Mouse (Mus musculus): ENCODE measurements around the gene Mrtfa. TPM values are rescaled to one million over a fixed set of nuclear protein-coding genes. Genes with fewer than 3 reads are reported as not detected.

Gene Mrtfa
- total and polyA plus RNA-seq, 3 experiments: 2.3 to 18.3 (median 17.2) TPM

- no peak overlapping the region for H3K4me3 ChIP-seq (ENCODE audit: low read depth, low read length)
- peaks cover 19% of the 10 kb centered on the region for H3K4me1 ChIP-seq (ENCODE audit: insufficient read depth, low read depth, low read length)
- no peaks in the 10 kb centered on the region for H3K9me3 ChIP-seq (replicated peaks)
- no peaks in the 10 kb centered on the region for H3K36me3 ChIP-seq (replicated peaks)
- no peaks in the 10 kb centered on the region; the same call in 1 of the 2 replicates for H3K27me3 ChIP-seq (ENCODE audit: insufficient read depth, low read length)
- DNase-seq (ENCODE audit: low spot score) (no peak), ATAC-seq (ENCODE audit: extremely low read depth, insufficient number of reproducible peaks, low FRiP score, poor library complexity, severe bottlenecking) (no peak)
- TF ChIP-seq TAL1 (conservative IDR thresholded peaks at IDR 0.05; ENCODE audit: low read depth, low read length) (no peak), POLR2AphosphoS5 (IDR thresholded peaks at IDR 0.05; ENCODE audit: insufficient replicate concordance, low read depth, low read length) (no peak), CTCF (IDR thresholded peaks at IDR 0.05; ENCODE audit: low read depth, low read length) (no peak), GATA1 (IDR thresholded peaks at IDR 0.05; ENCODE audit: borderline replicate concordance, low read length) (no peak), GATA2 (IDR thresholded peaks at IDR 0.05; ENCODE audit: borderline replicate concordance, low read depth, low read length) (no peak)
Measured at GRCm38 (mm10) chr15:81050488-81050887, 140.1 kb downstream of the Mrtfa start.

DNA sequence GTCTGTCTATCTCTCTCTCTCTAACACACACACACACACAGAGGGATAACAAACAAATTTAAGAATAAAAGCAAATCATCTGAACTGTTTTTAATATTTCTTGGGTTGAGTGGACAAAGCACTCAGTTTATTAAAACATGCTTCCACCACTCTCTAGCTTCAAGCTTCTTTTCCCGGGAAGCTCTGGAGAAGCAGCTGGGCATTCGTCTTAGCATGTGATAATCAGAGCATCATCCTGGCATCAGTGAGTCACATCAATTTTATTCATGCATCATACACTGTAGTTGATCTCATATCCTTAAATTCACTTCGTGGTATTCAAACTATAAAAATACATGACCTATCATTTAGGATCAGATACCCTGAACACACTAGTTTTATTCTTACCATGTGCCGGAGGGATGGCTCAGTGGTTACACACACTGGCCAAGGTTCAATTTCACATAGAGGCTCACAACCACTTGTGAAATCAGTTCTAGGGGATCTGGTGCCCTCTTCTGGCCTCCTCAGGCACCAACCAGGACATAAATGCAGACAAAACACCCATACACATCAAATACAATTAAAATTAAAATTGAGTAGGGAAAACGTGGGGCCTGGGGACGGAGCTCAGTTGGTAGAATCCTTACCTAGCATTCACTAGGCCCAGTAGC lies 141.0 kb downstream of the Mrtfa start:
- Histone ChIP-seq H3K4me3 (ENCODE audit: low read depth, low read length) (no peak overlapping the region), H3K27me3 (ENCODE audit: insufficient read depth, low read length) (no peaks in the 10 kb centered on the region; the same call in 1 of the 2 replicates), H3K4me1 (ENCODE audit: insufficient read depth, low read depth, low read length) (peaks cover 29% of the 10 kb centered on the region), H3K36me3 (replicated peaks) (peaks cover 6% of the 10 kb centered on the region), H3K9me3 (replicated peaks) (no peaks in the 10 kb centered on the region)
- TF ChIP-seq POLR2AphosphoS5 (IDR thresholded peaks at IDR 0.05; ENCODE audit: insufficient replicate concordance, low read depth, low read length): no peak
- no peak for TF ChIP-seq GATA2 (IDR thresholded peaks at IDR 0.05; ENCODE audit: borderline replicate concordance, low read depth, low read length)
- 0 out of 2 replicates have a peak, but pooled peaks have one; percentile 9 for TF ChIP-seq CTCF (IDR thresholded peaks at IDR 0.05; ENCODE audit: low read depth, low read length)
- TF ChIP-seq TAL1 (conservative IDR thresholded peaks at IDR 0.05; ENCODE audit: low read depth, low read length): no peak
- TF ChIP-seq GATA1 (IDR thresholded peaks at IDR 0.05; ENCODE audit: borderline replicate concordance, low read length): no peak
- ATAC-seq (ENCODE audit: extremely low read depth, insufficient number of reproducible peaks, low FRiP score, poor library complexity, severe bottlenecking): no peak
- DNase-seq (ENCODE audit: low spot score): no peak

DNA sequence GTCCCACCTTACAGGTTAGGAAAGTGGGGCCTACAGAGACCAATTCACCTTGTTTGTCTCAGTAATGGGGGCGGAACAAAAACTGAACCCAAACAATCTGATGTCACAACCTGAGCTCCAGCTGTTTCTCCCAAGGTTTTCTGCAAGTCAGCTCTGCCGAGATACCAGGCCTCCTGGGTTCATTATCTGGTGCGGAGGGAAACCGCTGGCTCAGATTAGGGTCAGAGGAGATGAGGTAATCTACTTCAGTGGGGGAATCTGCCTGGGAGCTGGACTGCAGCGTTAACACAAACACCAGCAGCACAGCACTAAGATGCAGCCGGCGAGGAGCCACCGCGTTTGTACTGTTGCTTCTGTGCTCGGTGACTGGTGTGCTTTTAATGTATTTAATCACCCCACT lies 143.1 kb downstream of the Mrtfa start:
- peaks cover 18% of the 10 kb centered on the region for H3K36me3 ChIP-seq (replicated peaks)
- DNase-seq (ENCODE audit: low spot score) (peak; percentile 58), ATAC-seq (ENCODE audit: extremely low read depth, insufficient number of reproducible peaks, low FRiP score, poor library complexity, severe bottlenecking) (peak; percentile 75)
- H3K9me3 ChIP-seq (replicated peaks): no peaks in the 10 kb centered on the region
- TF ChIP-seq POLR2AphosphoS5 (IDR thresholded peaks at IDR 0.05; ENCODE audit: insufficient replicate concordance, low read depth, low read length) (no peak), CTCF (IDR thresholded peaks at IDR 0.05; ENCODE audit: low read depth, low read length) (no peak), TAL1 (conservative IDR thresholded peaks at IDR 0.05; ENCODE audit: low read depth, low read length) (no peak), GATA2 (IDR thresholded peaks at IDR 0.05; ENCODE audit: borderline replicate concordance, low read depth, low read length) (no peak), GATA1 (IDR thresholded peaks at IDR 0.05; ENCODE audit: borderline replicate concordance, low read length) (no peak)
- H3K4me3 ChIP-seq (ENCODE audit: low read depth, low read length): no peak overlapping the region; the same call in 1 of the 2 replicates
- peaks cover 34% of the 10 kb centered on the region for H3K4me1 ChIP-seq (ENCODE audit: insufficient read depth, low read depth, low read length)
- no peaks in the 10 kb centered on the region; the same call in 1 of the 2 replicates for H3K27me3 ChIP-seq (ENCODE audit: insufficient read depth, low read length)

- Histone ChIP-seq H3K4me1 (ENCODE audit: insufficient read depth, low read depth, low read length) (peaks cover 34% of the 10 kb centered on the region), H3K4me3 (ENCODE audit: low read depth, low read length) (no peak overlapping the region), H3K27me3 (ENCODE audit: insufficient read depth, low read length) (no peaks in the 10 kb centered on the region), H3K9me3 (replicated peaks) (no peaks in the 10 kb centered on the region), H3K36me3 (replicated peaks) (peaks cover 18% of the 10 kb centered on the region)
- no peak for DNase-seq (ENCODE audit: low spot score)
- no peak for TF ChIP-seq GATA2 (IDR thresholded peaks at IDR 0.05; ENCODE audit: borderline replicate concordance, low read depth, low read length)
- no peak for TF ChIP-seq CTCF (IDR thresholded peaks at IDR 0.05; ENCODE audit: low read depth, low read length)
- TF ChIP-seq GATA1 (IDR thresholded peaks at IDR 0.05; ENCODE audit: borderline replicate concordance, low read length): no peak
- TF ChIP-seq TAL1 (conservative IDR thresholded peaks at IDR 0.05; ENCODE audit: low read depth, low read length): no peak
- no peak for TF ChIP-seq POLR2AphosphoS5 (IDR thresholded peaks at IDR 0.05; ENCODE audit: insufficient replicate concordance, low read depth, low read length)
- ATAC-seq (ENCODE audit: extremely low read depth, insufficient number of reproducible peaks, low FRiP score, poor library complexity, severe bottlenecking): no peak
Measured at GRCm38 (mm10) chr15:81046061-81046460, 144.5 kb downstream of the Mrtfa start.

- Histone ChIP-seq H3K36me3 (replicated peaks) (peaks cover 18% of the 10 kb centered on the region), H3K4me1 (ENCODE audit: insufficient read depth, low read depth, low read length) (peaks cover 34% of the 10 kb centered on the region), H3K4me3 (ENCODE audit: low read depth, low read length) (peak overlapping the region; percentile 36; the same call in 1 of the 2 replicates), H3K9me3 (replicated peaks) (no peaks in the 10 kb centered on the region), H3K27me3 (ENCODE audit: insufficient read depth, low read length) (no peaks in the 10 kb centered on the region)
- peak; percentile 24; the same call in 1 of the 2 replicates for ATAC-seq (ENCODE audit: extremely low read depth, insufficient number of reproducible peaks, low FRiP score, poor library complexity, severe bottlenecking)
- TF ChIP-seq POLR2AphosphoS5 (IDR thresholded peaks at IDR 0.05; ENCODE audit: insufficient replicate concordance, low read depth, low read length) (no peak), CTCF (IDR thresholded peaks at IDR 0.05; ENCODE audit: low read depth, low read length) (no peak), GATA2 (IDR thresholded peaks at IDR 0.05; ENCODE audit: borderline replicate concordance, low read depth, low read length) (no peak)
- peak; percentile 57 for DNase-seq (ENCODE audit: low spot score)
Measured at GRCm38 (mm10) chr15:81045336-81045735, 145.2 kb downstream of the Mrtfa start.

GRCm38 (mm10) chr15:81044446-81044845 lies 146.1 kb downstream of the Mrtfa start:
- DNase-seq (ENCODE audit: low spot score) (no peak), ATAC-seq (ENCODE audit: extremely low read depth, insufficient number of reproducible peaks, low FRiP score, poor library complexity, severe bottlenecking) (no peak)
- Histone ChIP-seq H3K9me3 (replicated peaks) (no peaks in the 10 kb centered on the region), H3K4me1 (ENCODE audit: insufficient read depth, low read depth, low read length) (peaks cover 34% of the 10 kb centered on the region), H3K36me3 (replicated peaks) (peaks cover 18% of the 10 kb centered on the region), H3K4me3 (ENCODE audit: low read depth, low read length) (no peak overlapping the region; the same call in 1 of the 2 replicates), H3K27me3 (ENCODE audit: insufficient read depth, low read length) (no peaks in the 10 kb centered on the region)
- TF ChIP-seq TAL1 (conservative IDR thresholded peaks at IDR 0.05; ENCODE audit: low read depth, low read length): no peak
- no peak for TF ChIP-seq POLR2AphosphoS5 (IDR thresholded peaks at IDR 0.05; ENCODE audit: insufficient replicate concordance, low read depth, low read length)
- TF ChIP-seq CTCF (IDR thresholded peaks at IDR 0.05; ENCODE audit: low read depth, low read length): no peak
- no peak for TF ChIP-seq GATA2 (IDR thresholded peaks at IDR 0.05; ENCODE audit: borderline replicate concordance, low read depth, low read length)
- TF ChIP-seq GATA1 (IDR thresholded peaks at IDR 0.05; ENCODE audit: borderline replicate concordance, low read length): no peak

All from G1E (cell line).